Mouse (Mus musculus) fat pad, adult 2 months (tissue): ENCODE data around the gene 1700029J07Rik.
A peak's percentile ranks its signal among the peaks of the same experiment; 100 is the strongest.

Experiments
- DNase-seq: peaks from one replicate; pipeline ENCODE4 v3.0.0-alpha.2; 2011; ENCODE audit warnings: low read depth, low spot score; ENCODE audit errors: extremely low read depth

Gene 1700029J07Rik

GRCm38 (mm10) chr8:45970894-45971293 is 4.2 kb downstream of the 1700029J07Rik start:
- no peak for DNase-seq

GRCm38 (mm10) chr8:45950622-45951021 is 24.4 kb downstream of the 1700029J07Rik start:
- DNase-seq = no peak

GRCm38 (mm10) chr8:45946283-45946682 is 28.8 kb downstream of the 1700029J07Rik start:
- no peak for DNase-seq

- no peak for DNase-seq
Observed at GRCm38 (mm10) chr8:45936986-45937385, 38.1 kb downstream of the 1700029J07Rik start.

- peak; percentile 18 for DNase-seq
Observed at GRCm38 (mm10) chr8:45934582-45935014, 40.5 kb downstream of the 1700029J07Rik start, which contains the start of gene Ccdc110. Gene Ccdc110, plus strand, starts transcription at chr8:45934619.

- no peak for DNase-seq
Observed at GRCm38 (mm10) chr8:45922116-45922515, 52.9 kb downstream of the 1700029J07Rik start.

- DNase-seq = no peak
Observed at GRCm38 (mm10) chr8:45920392-45920791, 54.7 kb downstream of the 1700029J07Rik start.

- DNase-seq = no peak
Observed at GRCm38 (mm10) chr8:45918891-45919290, 56.2 kb downstream of the 1700029J07Rik start.

GRCm38 (mm10) chr8:45917040-45917679 is 57.9 kb downstream of the 1700029J07Rik start:
- DNase-seq = no peak

GRCm38 (mm10) chr8:45916496-45916895 is 58.6 kb downstream of the 1700029J07Rik start:
- no peak for DNase-seq

- no peak for DNase-seq
Observed at GRCm38 (mm10) chr8:45913707-45914106, 61.3 kb downstream of the 1700029J07Rik start.

- DNase-seq = no peak
Observed at GRCm38 (mm10) chr8:45906251-45906619, 68.8 kb downstream of the 1700029J07Rik start.

- no peak for DNase-seq
Observed at GRCm38 (mm10) chr8:45905591-45906250, 69.3 kb downstream of the 1700029J07Rik start.

- no peak for DNase-seq
Observed at GRCm38 (mm10) chr8:45903659-45904058, 71.4 kb downstream of the 1700029J07Rik start.
